Mouse (Mus musculus) cerebellum, postnatal 25 days (tissue): Measurements from ENCODE around the gene Gm45337.
A peak's percentile ranks its signal among the peaks of the same experiment; 100 is the strongest.
"Not testable (repeated sequence)": the region's sequence is repeated elsewhere in the genome, so short reads cannot be mapped to it uniquely, and the experiment has no call there.

Experiments used
- DNase-seq, 2 experiments: peaks; one replicate each; pipeline ENCODE4 v3.0.0; 2021; ENCODE audit warnings: mixed read lengths in 2 of 2

Gene Gm45337

GRCm38 (mm10) chr7:142144507-142144906 is at the start of gene Gm45337:
Gene Gm45337, minus strand, starts transcription at chr7:142144607.
- DNase-seq: no peak

- no peak for DNase-seq
Observed at GRCm38 (mm10) chr7:142190289-142190688, 45.9 kb upstream of the Gm45337 start, which contains the start of gene Gm10153. Gene Gm10153, minus strand, starts transcription at chr7:142190389.

DNA sequence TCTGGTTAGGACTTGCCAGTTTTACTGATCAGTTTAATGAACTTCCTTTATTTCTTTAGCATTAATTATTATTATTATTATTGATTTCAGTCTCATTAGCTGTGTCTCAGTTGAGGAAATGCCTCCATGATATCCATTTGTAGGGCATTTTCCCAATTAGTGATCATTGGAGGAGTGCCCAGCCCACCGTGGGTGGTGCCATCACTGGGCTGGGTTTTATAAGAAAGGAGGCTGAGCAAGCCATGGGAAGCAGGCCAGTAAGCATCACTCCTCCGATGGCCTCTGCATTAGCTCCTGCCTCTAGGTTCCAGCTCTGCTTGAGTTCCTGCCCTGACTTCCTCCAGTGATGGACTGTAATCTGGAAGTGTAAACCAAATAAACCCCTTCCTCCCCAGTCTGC is 43.7 kb upstream of the Gm45337 start:
- DNase-seq: no peak

GRCm38 (mm10) chr7:142181021-142181420 is 36.6 kb upstream of the Gm45337 start:
- DNase-seq: no peak

DNA sequence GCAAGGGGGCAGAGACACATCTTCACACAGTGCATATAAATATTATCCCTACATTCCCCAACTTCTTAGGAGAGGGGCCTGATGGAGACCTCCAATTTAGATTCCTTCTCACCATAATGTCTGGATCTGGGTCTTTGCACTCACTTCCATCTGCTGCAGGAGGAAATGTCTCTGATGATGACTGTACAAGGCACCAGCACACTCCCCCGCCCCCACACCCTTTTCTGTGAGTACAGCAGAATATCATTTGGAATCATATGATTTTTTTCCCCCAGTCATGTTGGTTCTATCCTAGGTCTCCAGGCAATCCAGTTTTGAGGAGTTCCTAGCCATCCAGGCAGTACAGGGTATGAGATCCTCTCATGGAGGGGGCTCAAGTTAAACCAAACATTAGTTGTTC is 34.3 kb upstream of the Gm45337 start:
- DNase-seq: no peak

DNA sequence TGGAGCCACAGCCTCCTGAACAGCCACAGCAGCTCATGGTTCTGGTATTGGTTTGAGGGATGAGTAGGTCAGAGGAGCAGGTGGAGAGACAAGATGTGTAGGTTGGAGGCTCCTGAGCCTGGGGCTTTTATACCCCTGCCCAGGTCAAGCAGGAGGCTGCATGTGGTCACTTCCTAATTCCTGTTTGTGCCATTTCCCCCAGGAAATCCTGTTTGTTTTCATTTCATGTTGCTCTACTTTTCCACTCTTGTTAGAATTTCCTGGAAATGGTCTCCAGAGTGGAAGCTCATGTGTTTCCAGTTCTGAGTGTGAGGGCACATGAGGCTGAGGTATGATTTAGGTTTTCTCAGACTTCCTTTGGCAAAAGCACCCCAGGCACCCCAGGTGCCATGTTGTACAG is 31.5 kb upstream of the Gm45337 start, which contains the start of gene Krtap5-2:
TSS of gene Krtap5-2 (minus strand) at position 101 of the 400 bp plus-strand sequence.
- not testable (repeated sequence) for DNase-seq

DNA sequence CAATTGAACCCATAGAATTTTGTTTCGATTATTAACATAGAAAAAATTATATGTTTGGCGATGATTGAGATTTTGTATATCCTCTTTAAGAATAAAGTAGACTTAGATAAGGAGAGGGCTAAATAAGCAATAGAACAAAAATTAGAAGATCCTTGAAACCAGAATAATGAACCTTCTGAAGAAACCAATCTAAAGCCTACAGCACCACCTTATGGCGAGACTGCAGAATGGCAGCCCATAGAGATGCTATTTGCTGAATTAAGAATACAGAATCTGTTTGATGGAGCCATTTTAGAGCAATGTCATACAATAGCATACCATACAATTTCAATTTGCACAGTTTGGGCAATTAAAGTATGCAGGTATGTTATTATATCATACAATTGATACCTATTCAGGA is 25.4 kb upstream of the Gm45337 start:
- DNase-seq: no peak

GRCm38 (mm10) chr7:142165639-142166038 is 21.2 kb upstream of the Gm45337 start, which contains the start of gene Gm4553:
Gene Gm4553, minus strand, starts transcription at chr7:142165739.
- not testable (repeated sequence) for DNase-seq

GRCm38 (mm10) chr7:142159366-142159765 is 15.0 kb upstream of the Gm45337 start:
- no peak for DNase-seq

DNA sequence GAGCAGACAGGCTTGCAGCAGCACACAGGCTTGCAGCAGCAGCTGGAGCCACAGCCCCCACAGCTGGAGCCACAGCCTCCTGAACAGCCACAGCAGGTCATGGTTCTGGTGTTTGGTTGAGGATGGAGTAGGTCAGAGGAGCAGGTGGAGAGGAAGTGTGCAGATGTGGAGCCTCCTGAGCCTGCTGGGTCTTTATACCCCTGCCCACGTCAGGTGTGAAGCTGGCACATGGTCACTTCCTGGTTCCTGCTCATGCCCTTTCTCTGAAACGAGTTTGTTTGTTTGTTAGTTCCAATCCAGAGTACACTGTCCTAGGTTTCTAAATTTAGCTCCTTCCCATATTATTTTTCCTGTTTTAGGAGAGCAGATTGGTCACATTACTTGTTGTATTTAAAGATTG is 12.6 kb upstream of the Gm45337 start, which contains the start of gene Gm29735:
TSS of gene Gm29735 (minus strand) at position 101 of the 400 bp plus-strand sequence.
- DNase-seq: not testable (repeated sequence)

DNA sequence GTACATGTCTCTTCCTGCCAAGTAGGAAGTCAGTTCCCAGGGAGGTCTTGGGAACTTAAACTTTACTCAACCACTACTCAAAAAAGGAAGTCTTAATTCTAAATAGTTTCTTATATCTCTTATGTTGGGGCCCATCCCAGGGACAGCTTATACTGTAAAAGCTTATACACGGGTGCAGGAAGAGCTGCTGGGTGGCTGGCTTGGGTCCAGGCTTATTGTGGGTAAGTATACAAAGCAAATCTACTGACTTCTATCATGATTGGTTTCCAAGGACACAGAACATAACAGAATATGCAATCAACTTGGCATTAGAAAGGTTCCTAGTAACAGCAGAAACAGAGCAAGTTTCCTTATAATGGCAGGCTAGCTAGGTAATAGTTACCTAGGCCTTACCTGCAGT is 10.9 kb upstream of the Gm45337 start:
- no peak for DNase-seq

DNA sequence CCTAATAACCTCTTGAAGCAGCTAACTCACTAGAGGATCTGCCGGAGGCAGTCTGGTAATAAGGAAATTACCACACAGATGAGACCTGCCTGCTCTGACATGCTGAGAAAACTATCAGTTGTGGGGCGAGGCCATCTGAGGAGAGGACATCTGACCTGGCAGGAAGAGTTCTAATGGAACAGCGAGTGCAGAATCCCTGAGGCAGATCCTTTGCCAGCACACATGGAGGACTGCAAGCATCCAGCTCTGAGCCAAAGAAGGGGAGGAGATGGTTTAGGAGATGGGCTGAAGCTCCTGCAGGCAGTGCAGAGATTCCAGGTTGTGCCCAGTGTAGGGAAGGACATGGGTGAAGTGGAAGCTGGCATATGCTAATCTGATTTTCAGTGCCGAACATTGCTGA is 7.8 kb upstream of the Gm45337 start:
- peak; percentile 5 to 10 for DNase-seq

GRCm38 (mm10) chr7:142148633-142149032 is 4.2 kb upstream of the Gm45337 start:
- no peak for DNase-seq

GRCm38 (mm10) chr7:142146033-142146432 is 1.6 kb upstream of the Gm45337 start:
- DNase-seq: peak in 1 of 2 experiments; percentile 51

DNA sequence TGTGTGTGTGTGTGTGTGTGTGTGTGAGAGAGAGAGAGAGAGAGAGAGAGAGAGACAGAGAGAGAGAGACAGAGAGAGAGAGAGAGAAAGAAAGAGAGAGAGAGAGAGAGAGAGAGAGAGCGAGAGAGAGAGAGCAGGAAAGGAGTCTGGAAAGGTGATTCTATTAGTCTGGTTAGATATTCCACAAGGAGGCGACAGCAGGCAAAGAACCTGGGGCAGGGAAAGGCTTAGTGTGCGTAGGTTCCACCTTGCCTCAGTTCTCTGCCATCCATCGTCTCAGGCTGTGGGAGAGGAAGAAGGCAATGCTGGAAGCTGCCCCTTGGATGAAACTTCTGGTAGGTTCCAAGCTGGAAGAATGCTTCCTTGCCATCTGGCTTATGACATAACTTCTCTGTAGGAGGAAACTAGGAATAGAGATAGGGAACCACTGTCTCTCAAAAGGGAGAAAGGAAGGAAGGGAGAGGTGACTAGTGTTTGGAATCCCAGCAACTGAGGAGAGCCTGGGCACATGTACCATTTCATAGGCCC is 1.1 kb upstream of the Gm45337 start:
- no peak for DNase-seq

- not testable (repeated sequence) for DNase-seq
Observed at GRCm38 (mm10) chr7:142143506-142144010, 849 bp downstream of the Gm45337 start.

DNA sequence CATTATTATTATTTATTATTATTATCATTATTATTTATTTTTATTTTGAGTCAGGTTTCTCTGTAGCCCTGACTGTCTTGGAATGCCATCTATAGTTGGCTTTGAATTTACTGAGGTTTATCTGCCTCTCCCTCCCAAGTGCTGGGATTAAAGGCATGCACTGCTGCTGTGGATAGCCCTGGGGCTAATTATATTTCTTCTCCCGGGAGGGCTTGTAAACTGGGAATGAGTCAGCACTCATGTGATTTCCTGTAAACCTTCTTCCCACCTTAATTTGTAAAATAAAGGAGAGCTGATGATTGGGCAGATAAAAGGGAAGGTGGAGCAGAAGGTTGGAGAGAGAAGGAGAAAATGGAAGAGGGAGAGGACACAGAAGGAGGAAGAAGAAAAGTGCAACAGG is 3.7 kb downstream of the Gm45337 start:
- no peak for DNase-seq

- DNase-seq: not testable (repeated sequence)
Observed at GRCm38 (mm10) chr7:142135934-142136333, 8.5 kb downstream of the Gm45337 start, which contains the start of gene Gm39115. Gene Gm39115, minus strand, starts transcription at chr7:142136034.

DNA sequence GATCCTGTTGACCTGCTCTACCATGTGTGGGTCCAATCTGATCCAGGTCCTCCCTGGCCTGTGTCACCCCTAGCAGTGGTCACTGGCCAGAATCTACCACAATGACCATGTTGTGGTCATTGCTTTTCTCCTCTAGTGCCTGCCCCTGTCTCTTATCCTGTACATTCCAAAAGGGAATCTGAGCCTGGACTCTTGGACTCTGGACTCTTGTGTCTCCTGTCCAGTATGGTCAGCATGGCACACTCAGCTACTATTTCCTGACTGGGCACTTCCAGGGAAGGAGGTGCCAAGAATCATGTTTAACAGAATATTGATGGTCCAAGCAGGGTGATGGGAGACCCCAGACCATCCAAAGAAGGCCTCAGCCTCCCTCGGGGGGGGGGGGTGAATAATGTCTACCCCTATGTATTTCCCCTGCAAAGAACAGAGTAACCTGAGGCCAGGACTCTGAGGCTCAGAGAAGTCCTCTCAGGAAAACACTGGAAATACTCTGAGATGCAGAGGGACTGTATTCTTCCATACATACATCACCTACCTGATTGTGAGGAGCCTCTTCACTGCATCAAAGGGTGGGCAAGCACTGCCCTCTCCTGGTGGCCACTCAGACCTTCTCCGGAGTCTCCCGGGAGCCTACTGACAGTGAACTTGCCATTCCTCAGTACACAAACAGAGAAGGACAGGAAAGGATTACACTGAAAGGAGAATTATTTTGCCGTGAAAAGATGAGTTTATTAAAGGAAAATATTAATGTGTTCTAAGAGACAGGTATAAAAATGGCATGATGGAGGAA is 10.0 kb downstream of the Gm45337 start:
- DNase-seq: peak; percentile 14 to 40

DNA sequence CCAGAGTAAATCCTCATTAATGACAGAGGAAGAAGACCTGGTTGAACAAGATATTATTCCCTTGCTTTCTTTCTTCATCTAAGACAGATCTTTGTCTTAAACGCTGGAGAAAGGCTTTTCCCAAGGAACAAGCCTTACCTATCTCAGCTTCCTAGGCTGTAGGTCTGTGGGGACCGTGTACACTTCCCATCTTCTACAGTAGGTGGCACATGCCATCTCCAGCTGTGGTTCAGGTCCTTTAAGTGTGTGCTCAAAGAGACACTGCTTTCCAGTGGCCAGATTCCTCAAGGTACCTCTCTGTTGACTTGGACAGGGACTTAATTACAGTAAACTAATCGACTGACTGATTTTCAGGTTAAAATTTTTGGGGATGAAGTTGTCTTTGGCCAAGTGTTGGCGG is 15.6 kb downstream of the Gm45337 start:
- no peak for DNase-seq

DNA sequence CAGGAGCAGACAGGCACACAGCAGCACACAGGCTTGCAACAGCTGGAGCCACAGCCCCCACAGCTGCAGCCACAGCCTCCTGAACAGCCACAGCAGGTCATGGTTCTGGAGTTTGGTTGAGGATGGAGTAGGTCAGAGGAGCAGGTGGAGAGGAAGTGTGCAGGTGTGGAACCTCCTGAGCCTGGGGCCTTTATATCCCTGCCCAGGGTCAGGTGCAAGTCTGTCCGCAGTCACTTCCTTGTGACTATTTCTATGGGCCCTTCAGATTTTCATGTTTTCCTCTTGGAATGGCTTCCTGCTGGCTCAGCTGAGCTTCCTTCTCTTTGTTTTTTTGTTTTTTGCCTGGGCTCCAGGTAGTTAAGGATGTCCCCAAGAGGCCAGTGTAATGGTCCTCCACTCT is 23.8 kb downstream of the Gm45337 start, which contains the start of gene Gm45618:
TSS of gene Gm45618 (minus strand) at position 101 of the 400 bp plus-strand sequence.
- DNase-seq: not testable (repeated sequence)

- peak; percentile 14 to 57 for DNase-seq
Observed at GRCm38 (mm10) chr7:142119632-142120031, 24.8 kb downstream of the Gm45337 start.

DNA sequence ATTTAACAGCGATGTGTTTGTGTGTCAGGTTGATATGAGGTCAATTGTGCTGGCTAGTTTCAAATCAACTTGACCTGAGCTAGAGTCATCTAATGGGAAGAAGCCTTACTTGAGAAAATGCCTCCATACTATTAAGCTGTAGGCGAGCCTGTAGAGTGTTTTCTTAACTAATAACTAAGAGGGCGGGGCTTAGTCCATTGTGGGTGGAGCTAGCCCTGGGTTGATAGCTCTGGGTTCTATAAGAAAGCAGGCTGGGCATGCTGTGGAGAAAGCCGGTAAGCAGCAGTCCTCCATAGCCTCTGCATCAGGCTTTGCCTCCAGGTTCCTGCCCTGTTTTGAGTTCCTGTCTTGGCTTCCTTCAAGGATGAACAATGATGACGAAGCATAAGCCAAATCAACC is 39.7 kb downstream of the Gm45337 start:
- no peak for DNase-seq

DNA sequence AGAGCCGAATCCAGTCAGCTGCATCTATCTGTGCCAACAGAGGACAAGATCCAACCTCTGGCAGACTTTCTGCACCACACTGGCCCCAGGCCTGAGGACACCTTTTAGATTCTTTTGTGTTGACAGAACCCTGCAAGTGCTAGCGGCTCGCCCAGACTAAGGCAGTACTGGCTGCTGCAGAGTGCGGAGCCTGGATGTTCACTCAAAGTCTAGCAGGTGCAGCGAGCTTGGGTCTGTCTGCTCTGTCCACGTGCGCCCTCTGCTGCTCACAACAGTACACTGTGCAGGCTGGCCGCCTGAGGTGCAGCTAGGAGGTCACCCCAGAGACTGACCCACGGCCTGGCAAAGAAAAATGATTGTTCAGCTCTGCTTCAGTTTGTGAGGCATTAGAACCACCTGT is 46.6 kb downstream of the Gm45337 start:
- DNase-seq: peak; percentile 89 to 94
